Mouse (Mus musculus) ES-Bruce4 (cell line): ENCODE data around the gene Prkar2a. TPM values are rescaled to one million over a fixed set of nuclear protein-coding genes. Genes with fewer than 3 reads are reported as not detected.

ENCODE experiments used
- H3K27ac ChIP-seq: 2 replicates; pipeline ENCODE4 v1.5.1; 2012; ENCODE audit warnings: low read length, inconsistent platforms; ENCODE audit not compliant: insufficient read depth
- H3K27me3 ChIP-seq: 2 replicates; pipeline ENCODE4 v1.6.1; 2012; ENCODE audit warnings: mild to moderate bottlenecking, low read length, inconsistent platforms; ENCODE audit not compliant: control insufficient read depth, poor library complexity, insufficient read depth, severe bottlenecking
- H3K36me3 ChIP-seq: 2 replicates; pipeline ENCODE4 v1.6.1; 2012; ENCODE audit warnings: inconsistent platforms, mild to moderate bottlenecking, low read length, moderate library complexity; ENCODE audit not compliant: control insufficient read depth, poor library complexity, insufficient read depth, severe bottlenecking
- H3K4me1 ChIP-seq: one replicate; pipeline ENCODE4 v1.8.1; 2011; ENCODE audit warnings: low read length; ENCODE audit not compliant: control insufficient read depth, insufficient read depth
- H3K4me3 ChIP-seq: 2 replicates; pipeline ENCODE4 v1.5.1; 2011; ENCODE audit warnings: low read depth, mild to moderate bottlenecking, low read length
- H3K9ac ChIP-seq: 2 replicates; pipeline ENCODE4 v1.6.1; 2012; ENCODE audit warnings: low read depth, mild to moderate bottlenecking, inconsistent platforms; ENCODE audit not compliant: poor library complexity, severe bottlenecking
- H3K9me3 ChIP-seq: replicated peaks from 2 replicates; pipeline ENCODE4 v1.6.1; 2012; ENCODE audit warnings: mild to moderate bottlenecking, low read length, inconsistent platforms; ENCODE audit not compliant: control insufficient read depth, poor library complexity, insufficient read depth, severe bottlenecking
- CTCF ChIP-seq: IDR thresholded peaks from one replicate; pipeline ENCODE4 v1.8.1; 2011; ENCODE audit warnings: low read depth, low read length
- EP300 ChIP-seq: IDR thresholded peaks from 2 replicates; pipeline ENCODE4 v1.6.1; 2011; ENCODE audit warnings: low read depth, low read length; ENCODE audit not compliant: insufficient read depth
- POLR2A ChIP-seq: IDR thresholded peaks from one replicate; pipeline ENCODE4 v1.8.1; 2011; ENCODE audit warnings: low read length; ENCODE audit not compliant: insufficient read depth
- polyA plus RNA-seq: library from polyadenylated mRNA; stranded (reverse); fragments of >200 nt; gene quantifications from 2 replicates; pipeline ENCODE4 v1.2.4, GENCODE M21; 2011; ENCODE audit warnings: low read depth; ENCODE audit not compliant: missing spikeins, insufficient read depth, insufficient read length

Prkar2a gene
- polyA plus RNA-seq, 1 experiment, result 72.2 TPM

DNA sequence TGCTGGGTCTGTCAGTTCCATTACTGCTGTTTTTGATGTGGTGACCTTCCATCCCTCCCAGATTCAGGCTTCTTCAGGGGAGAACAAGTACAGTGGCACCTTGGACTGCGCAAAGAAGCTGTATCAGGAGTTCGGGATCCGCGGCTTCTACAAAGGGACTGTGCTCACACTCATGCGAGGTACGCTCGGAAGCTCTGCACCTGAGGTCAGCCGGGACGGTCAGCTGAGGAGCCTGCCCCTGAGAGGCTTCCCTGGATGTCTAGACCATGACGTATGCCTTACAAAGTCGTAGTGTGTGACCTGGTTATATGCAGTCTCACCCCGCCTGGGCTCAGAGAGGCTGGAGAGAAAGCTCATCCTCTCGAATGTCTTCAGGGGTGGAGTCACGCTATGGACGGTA, 9.1 kb upstream of the Prkar2a start:
- Histone ChIP-seq H3K36me3 (peaks cover 19% of the 10 kb centered on the region), H3K4me3 (no peak overlapping the region)
- TF ChIP-seq EP300 (no peak), CTCF (no peak), POLR2A (no peak)

DNA sequence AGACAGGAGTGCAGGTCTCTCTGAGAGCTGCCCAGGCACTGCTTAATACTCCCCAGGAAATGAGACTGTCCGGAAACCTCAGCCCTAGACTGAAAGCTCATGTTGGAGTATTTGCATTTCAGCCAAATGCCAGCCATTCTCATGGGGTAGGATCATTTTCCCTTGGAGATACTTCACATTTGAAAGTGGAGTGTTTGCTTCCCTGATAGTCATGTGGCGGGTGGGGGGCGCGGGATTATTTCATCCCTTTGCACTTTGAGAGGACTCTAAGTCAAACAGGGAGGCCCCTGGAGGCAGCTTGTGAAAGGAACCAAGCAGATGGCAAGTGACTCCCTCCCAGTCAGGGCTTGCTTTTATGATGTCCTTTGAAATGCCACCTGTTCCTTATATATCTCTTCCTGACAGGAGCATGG, 2.6 kb upstream of the Prkar2a start:
- Histone ChIP-seq H3K36me3 (peaks cover 6% of the 10 kb centered on the region), H3K4me3 (no peak overlapping the region), H3K27ac (no peak overlapping the region)

More for the DNA sequence above, 9.1 kb upstream of the Prkar2a start:
- H3K27me3 ChIP-seq, result no peaks in the 10 kb centered on the region
- H3K4me1 ChIP-seq, result no peaks in the 10 kb centered on the region
- no peak overlapping the region for H3K9ac ChIP-seq
- H3K27ac ChIP-seq, result no peak overlapping the region
- H3K9me3 ChIP-seq, result no peaks in the 10 kb centered on the region

DNA sequence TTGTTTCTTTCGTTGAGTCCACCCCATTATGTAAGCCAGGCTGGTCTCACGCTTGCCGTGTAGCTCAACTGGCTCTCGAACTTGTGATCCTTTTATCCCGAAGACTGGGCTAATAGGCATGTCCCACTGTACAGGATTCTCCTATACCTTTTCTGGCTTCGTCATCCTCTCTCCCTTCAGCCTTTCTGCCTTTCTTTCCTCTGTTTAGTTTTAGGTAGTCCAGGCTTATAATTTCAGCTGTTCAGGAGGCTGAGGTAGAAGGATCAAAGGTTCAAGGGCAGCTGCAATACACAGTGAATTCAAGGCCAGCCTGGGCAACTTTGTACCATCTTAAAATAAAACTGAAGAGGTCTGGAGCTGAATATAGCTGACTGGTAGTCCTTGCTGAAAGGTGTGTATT, 1.9 kb upstream of the Prkar2a start:
- Histone ChIP-seq H3K9ac (no peak overlapping the region), H3K9me3 (no peaks in the 10 kb centered on the region), H3K27ac (no peak overlapping the region), H3K27me3 (no peaks in the 10 kb centered on the region), H3K4me1 (no peaks in the 10 kb centered on the region), H3K36me3 (peaks cover 6% of the 10 kb centered on the region), H3K4me3 (no peak overlapping the region)
- no peak for TF ChIP-seq CTCF
- no peak for TF ChIP-seq POLR2A
- TF ChIP-seq EP300, result no peak

More for the DNA sequence above, 2.6 kb upstream of the Prkar2a start:
- Histone ChIP-seq H3K4me1 (no peaks in the 10 kb centered on the region), H3K27me3 (no peaks in the 10 kb centered on the region), H3K9me3 (no peaks in the 10 kb centered on the region), H3K9ac (no peak overlapping the region)
- TF ChIP-seq CTCF (no peak), EP300 (no peak), POLR2A (no peak)

DNA sequence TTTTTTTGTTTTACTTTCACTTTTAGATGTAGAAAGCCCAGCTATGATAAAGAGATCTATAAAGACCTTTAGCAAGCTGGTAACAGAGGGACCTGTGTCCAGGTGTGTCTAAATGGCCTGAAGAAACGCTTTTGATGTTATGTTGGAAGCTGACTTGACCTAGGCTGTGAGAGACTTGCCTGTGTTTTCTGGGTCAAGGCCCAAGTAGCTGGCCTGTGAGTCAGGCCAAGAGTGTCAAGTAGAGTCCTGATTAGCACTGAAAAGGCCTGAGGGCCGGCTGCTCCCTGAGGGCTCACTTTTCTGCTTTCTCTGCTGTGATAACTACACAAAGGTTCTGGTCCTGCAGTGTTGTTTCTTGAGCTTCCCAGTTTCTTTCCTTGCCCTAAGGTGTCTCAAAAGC, 1.4 kb upstream of the Prkar2a start:
- Histone ChIP-seq H3K4me1 (no peaks in the 10 kb centered on the region), H3K9me3 (no peaks in the 10 kb centered on the region), H3K36me3 (peaks cover 3% of the 10 kb centered on the region), H3K4me3 (no peak overlapping the region), H3K9ac (no peak overlapping the region), H3K27me3 (no peaks in the 10 kb centered on the region), H3K27ac (no peak overlapping the region)
- TF ChIP-seq POLR2A (no peak), EP300 (no peak), CTCF (no peak)

DNA sequence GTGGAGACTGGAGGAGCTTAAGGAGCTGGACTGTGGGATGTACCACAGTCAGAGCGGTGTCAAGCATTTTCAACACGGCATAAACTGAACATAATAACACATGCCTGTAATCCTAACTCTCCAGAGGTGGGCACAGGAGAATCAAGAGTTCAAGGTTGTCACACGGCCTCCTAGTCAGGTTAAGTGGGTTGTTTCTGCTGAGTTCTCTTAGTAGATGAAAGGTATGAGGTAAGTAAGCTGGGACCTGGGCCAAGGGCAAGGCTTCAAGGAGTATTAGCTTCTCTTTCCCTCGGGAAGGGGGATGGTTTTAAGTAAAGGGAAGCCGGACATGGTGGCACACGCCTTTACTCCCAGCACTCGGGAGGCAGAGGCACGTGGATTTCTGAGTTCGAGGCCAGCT, 663 bp upstream of the Prkar2a start:
- Histone ChIP-seq H3K4me1 (no peaks in the 10 kb centered on the region), H3K27me3 (no peaks in the 10 kb centered on the region), H3K4me3 (no peak overlapping the region), H3K9me3 (no peaks in the 10 kb centered on the region), H3K9ac (no peak overlapping the region), H3K36me3 (peaks cover 3% of the 10 kb centered on the region; the same call in 1 of the 2 replicates), H3K27ac (no peak overlapping the region)
- TF ChIP-seq CTCF (no peak), EP300 (no peak), POLR2A (no peak)

DNA sequence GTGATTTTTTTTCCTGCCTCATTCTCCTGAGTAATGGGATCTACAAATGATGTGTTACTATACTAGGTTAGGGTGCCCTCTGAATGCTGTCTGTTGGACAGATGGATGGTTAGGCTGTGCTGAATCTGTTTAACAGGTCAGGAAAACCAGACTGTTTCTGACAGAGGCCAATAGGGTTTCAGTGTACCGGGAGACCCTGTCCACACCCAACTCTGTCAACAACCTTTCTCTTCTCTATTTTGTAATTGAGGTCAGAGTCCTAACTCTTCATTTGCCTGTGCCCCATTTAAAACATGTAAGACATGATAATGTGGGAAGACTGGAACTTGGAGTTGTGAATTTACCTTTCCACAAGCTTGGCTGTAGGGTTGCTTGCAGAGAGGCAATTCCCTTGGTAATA, 879 bp downstream of the Prkar2a start:
- H3K27ac ChIP-seq, result no peak overlapping the region
- H3K9me3 ChIP-seq, result no peaks in the 10 kb centered on the region
- H3K4me1 ChIP-seq, result no peaks in the 10 kb centered on the region
- no peak overlapping the region for H3K4me3 ChIP-seq
- no peaks in the 10 kb centered on the region for H3K27me3 ChIP-seq
- TF ChIP-seq EP300 (no peak), CTCF (no peak), POLR2A (no peak)
- 0 out of 2 replicates have a peak, but pooled peaks cover 2% of the 10 kb centered on the region for H3K36me3 ChIP-seq
- no peak overlapping the region for H3K9ac ChIP-seq
